Mouse (Mus musculus) limb, embryonic 10.5 days (tissue): ENCODE data around the gene Itgb8. TPM values are rescaled to one million over a fixed set of nuclear protein-coding genes. Genes with fewer than 3 reads are reported as not detected.

Experiments
- DNase-seq: peaks from one replicate; pipeline ENCODE4 v3.0.0-alpha.2; 2017; ENCODE audit warnings: low spot score
- H3K27ac ChIP-seq: fragments of 300-500 bp; sonication (generic); 2 replicates; pipeline ENCODE4 v1.5.1; 2016; ENCODE audit warnings: mild to moderate bottlenecking
- H3K27me3 ChIP-seq: fragments of 300-500 bp; sonication (generic); 2 replicates; pipeline ENCODE4 v1.6.1; 2016; ENCODE audit warnings: low read depth, mild to moderate bottlenecking; ENCODE audit not compliant: poor library complexity, severe bottlenecking
- H3K36me3 ChIP-seq: fragments of 300-500 bp; sonication (generic); 2 replicates; pipeline ENCODE4 v1.6.1; 2016; ENCODE audit warnings: mild to moderate bottlenecking, moderate library complexity
- H3K4me1 ChIP-seq: fragments of 300-500 bp; sonication (generic); 2 replicates; pipeline ENCODE4 v1.6.1; 2016
- H3K4me3 ChIP-seq: fragments of 300-500 bp; sonication (generic); 2 replicates; pipeline ENCODE4 v1.5.1; 2016; ENCODE audit warnings: mild to moderate bottlenecking, moderate library complexity
- H3K9me3 ChIP-seq: fragments of 300-500 bp; sonication (generic); replicated peaks from 2 replicates; pipeline ENCODE4 v1.6.1; 2016; ENCODE audit warnings: mild to moderate bottlenecking
- WGBS: fragments of 180-500 bp; shearing (Covaris S2); methylation state at CpG from one replicate; pipeline ENCODE4 v1.1.7; 2016; 5-methylcytosine and 5-hydroxymethylcytosine counted together
- polyA plus RNA-seq: library from polyadenylated mRNA; unstranded; fragments of >200 nt; fragmentation: Nextera tagmentation; extraction: Ambion mirVana; gene quantifications from 2 replicates; pipeline ENCODE4 v1.2.1, GENCODE M21; 2016

Itgb8 gene
- polyA plus RNA-seq, 1 experiment from 2014 or later = 4.2 TPM

GRCm38 (mm10) chr12:119202766-119203165 is 35.8 kb downstream of the Itgb8 start:
- H3K27ac ChIP-seq = no peak overlapping the region
- H3K36me3 ChIP-seq = no peaks in the 10 kb centered on the region

GRCm38 (mm10) chr12:119195145-119195544 is 43.5 kb downstream of the Itgb8 start:
- no peaks in the 10 kb centered on the region for H3K27me3 ChIP-seq
- no peak overlapping the region for H3K27ac ChIP-seq
- DNase-seq = no peak
- H3K9me3 ChIP-seq = no peaks in the 10 kb centered on the region
- no peaks in the 10 kb centered on the region for H3K36me3 ChIP-seq
- H3K4me1 ChIP-seq = no peaks in the 10 kb centered on the region
- H3K4me3 ChIP-seq = no peak overlapping the region

More at GRCm38 (mm10) chr12:119202766-119203165, 35.8 kb downstream of the Itgb8 start:
- no peak for DNase-seq
- Histone ChIP-seq H3K27me3 (no peaks in the 10 kb centered on the region), H3K4me3 (no peak overlapping the region), H3K4me1 (no peaks in the 10 kb centered on the region), H3K9me3 (no peaks in the 10 kb centered on the region)
- WGBS = 74% methylated on average over 2 of the region's 2 CpGs

GRCm38 (mm10) chr12:119189814-119190213 is 48.8 kb downstream of the Itgb8 start:
- no peaks in the 10 kb centered on the region for H3K27me3 ChIP-seq
- H3K4me1 ChIP-seq = no peaks in the 10 kb centered on the region
- H3K36me3 ChIP-seq = no peaks in the 10 kb centered on the region
- no peak overlapping the region for H3K27ac ChIP-seq
- H3K9me3 ChIP-seq = no peaks in the 10 kb centered on the region
- DNase-seq = no peak
- no peak overlapping the region for H3K4me3 ChIP-seq
- WGBS = 90% methylated on average over 8 of the region's 8 CpGs

GRCm38 (mm10) chr12:119185441-119185840 is 53.2 kb downstream of the Itgb8 start:
- DNase-seq = no peak
- Histone ChIP-seq H3K4me1 (no peaks in the 10 kb centered on the region), H3K36me3 (no peaks in the 10 kb centered on the region)

GRCm38 (mm10) chr12:119182215-119182924 is 56.2 kb downstream of the Itgb8 start:
- DNase-seq = no peak
- WGBS = 89% methylated on average over 2 of the region's 2 CpGs
- H3K4me3 ChIP-seq = no peak overlapping the region
- no peaks in the 10 kb centered on the region for H3K36me3 ChIP-seq
- H3K27me3 ChIP-seq = no peaks in the 10 kb centered on the region
- H3K27ac ChIP-seq = no peak overlapping the region
- H3K4me1 ChIP-seq = no peaks in the 10 kb centered on the region
- H3K9me3 ChIP-seq = no peaks in the 10 kb centered on the region

More at GRCm38 (mm10) chr12:119185441-119185840, 53.2 kb downstream of the Itgb8 start:
- WGBS = 91% methylated on average over 1 of the region's 1 CpGs
- H3K27me3 ChIP-seq = no peaks in the 10 kb centered on the region
- no peak overlapping the region for H3K4me3 ChIP-seq
- H3K27ac ChIP-seq = no peak overlapping the region
- H3K9me3 ChIP-seq = no peaks in the 10 kb centered on the region

GRCm38 (mm10) chr12:119176017-119176416 is 62.6 kb downstream of the Itgb8 start:
- H3K27ac ChIP-seq = no peak overlapping the region
- H3K4me1 ChIP-seq = no peaks in the 10 kb centered on the region
- DNase-seq = no peak
- WGBS = 91% methylated on average over 2 of the region's 2 CpGs
- H3K27me3 ChIP-seq = no peaks in the 10 kb centered on the region
- no peak overlapping the region for H3K4me3 ChIP-seq
- no peaks in the 10 kb centered on the region for H3K9me3 ChIP-seq
- H3K36me3 ChIP-seq = no peaks in the 10 kb centered on the region

- 93% methylated on average over 4 of the region's 4 CpGs for WGBS
- DNase-seq = no peak
- Histone ChIP-seq H3K27ac (no peak overlapping the region), H3K36me3 (peaks cover 5% of the 10 kb centered on the region; the same call in 1 of the 2 replicates), H3K4me1 (peaks cover 9% of the 10 kb centered on the region; the same call in 1 of the 2 replicates), H3K4me3 (no peak overlapping the region), H3K27me3 (no peaks in the 10 kb centered on the region), H3K9me3 (no peaks in the 10 kb centered on the region)
Measured at GRCm38 (mm10) chr12:119169828-119170539, 68.6 kb downstream of the Itgb8 start.

GRCm38 (mm10) chr12:119169143-119169542 is 69.5 kb downstream of the Itgb8 start:
- Histone ChIP-seq H3K27me3 (no peaks in the 10 kb centered on the region), H3K36me3 (peaks cover 5% of the 10 kb centered on the region; the same call in 1 of the 2 replicates), H3K9me3 (no peaks in the 10 kb centered on the region), H3K4me1 (peaks cover 9% of the 10 kb centered on the region; the same call in 1 of the 2 replicates), H3K27ac (no peak overlapping the region), H3K4me3 (no peak overlapping the region)
- DNase-seq = no peak
- WGBS = 41% methylated on average over 3 of the region's 3 CpGs

GRCm38 (mm10) chr12:119165115-119165514 is 73.5 kb downstream of the Itgb8 start:
- H3K4me3 ChIP-seq = no peak overlapping the region
- DNase-seq = no peak
- no peaks in the 10 kb centered on the region for H3K27me3 ChIP-seq
- no peak overlapping the region for H3K27ac ChIP-seq
- 96% methylated on average over 2 of the region's 2 CpGs for WGBS
- H3K36me3 ChIP-seq = peaks cover 9% of the 10 kb centered on the region; the same call in 1 of the 2 replicates
- H3K4me1 ChIP-seq = peaks cover 9% of the 10 kb centered on the region; the same call in 1 of the 2 replicates
- no peaks in the 10 kb centered on the region for H3K9me3 ChIP-seq

GRCm38 (mm10) chr12:119164672-119165071 is 73.9 kb downstream of the Itgb8 start:
- Histone ChIP-seq H3K27me3 (no peaks in the 10 kb centered on the region), H3K9me3 (no peaks in the 10 kb centered on the region), H3K27ac (no peak overlapping the region), H3K4me1 (peaks cover 9% of the 10 kb centered on the region; the same call in 1 of the 2 replicates), H3K4me3 (no peak overlapping the region), H3K36me3 (peaks cover 9% of the 10 kb centered on the region; the same call in 1 of the 2 replicates)
- no peak for DNase-seq
- 83% methylated on average over 1 of the region's 1 CpGs for WGBS

- Histone ChIP-seq H3K4me3 (no peak overlapping the region), H3K27me3 (no peaks in the 10 kb centered on the region), H3K27ac (no peak overlapping the region), H3K36me3 (peaks cover 9% of the 10 kb centered on the region; the same call in 1 of the 2 replicates), H3K4me1 (peaks cover 7% of the 10 kb centered on the region; the same call in 1 of the 2 replicates), H3K9me3 (no peaks in the 10 kb centered on the region)
- WGBS = 76% methylated on average over 1 of the region's 1 CpGs
- DNase-seq = no peak
Measured at GRCm38 (mm10) chr12:119164176-119164575, 74.4 kb downstream of the Itgb8 start.

- H3K4me3 ChIP-seq = no peak overlapping the region
- H3K27me3 ChIP-seq = no peaks in the 10 kb centered on the region
- H3K36me3 ChIP-seq = peaks cover 4% of the 10 kb centered on the region; the same call in 1 of the 2 replicates
- H3K4me1 ChIP-seq = no peaks in the 10 kb centered on the region
- no peak for DNase-seq
- no peak overlapping the region for H3K27ac ChIP-seq
- no peaks in the 10 kb centered on the region for H3K9me3 ChIP-seq
Measured at GRCm38 (mm10) chr12:119160786-119161185, 77.8 kb downstream of the Itgb8 start.

GRCm38 (mm10) chr12:119159254-119159933 is 79.2 kb downstream of the Itgb8 start:
- 0 out of 2 replicates have a peak, but pooled peaks cover 3% of the 10 kb centered on the region for H3K36me3 ChIP-seq
- H3K27me3 ChIP-seq = no peaks in the 10 kb centered on the region
- H3K4me3 ChIP-seq = no peak overlapping the region
- H3K9me3 ChIP-seq = no peaks in the 10 kb centered on the region
- no peaks in the 10 kb centered on the region for H3K4me1 ChIP-seq
- 64% methylated on average over 4 of the region's 4 CpGs for WGBS
- DNase-seq = no peak
- no peak overlapping the region for H3K27ac ChIP-seq
